Mouse (Mus musculus) embryonic fibroblast, embryonic 13.5 days (primary cell): ENCODE data around the gene Eef1akmt3.

Experiments used
- CTCF ChIP-seq: IDR thresholded peaks from 2 replicates; pipeline ENCODE4 v1.5.1; 2011; ENCODE audit warnings: mild to moderate bottlenecking, control low read depth, low read length, moderate library complexity, borderline replicate concordance; ENCODE audit not compliant: insufficient read depth
- POLR2A ChIP-seq: IDR thresholded peaks from 2 replicates; pipeline ENCODE4 v1.6.1; 2011; ENCODE audit warnings: low read depth, mild to moderate bottlenecking, control low read depth, low read length, moderate library complexity

GRCm38 (mm10) chr10:127078001-127078676, 36.8 kb upstream of the Eef1akmt3 start:
- no peak for TF ChIP-seq POLR2A
- TF ChIP-seq CTCF = no peak
